Mouse (Mus musculus) heart, adult 2 months (tissue): ENCODE results near the gene Limk1. TPM values are rescaled to one million over a fixed set of nuclear protein-coding genes. Genes with fewer than 3 reads are reported as not detected.

Experiments
- DNase-seq, 2 experiments: peaks; one replicate each; pipeline ENCODE4 v3.0.0; 2021
- H3K27ac ChIP-seq: fragments of 200-600 bp; 2 replicates; pipeline ENCODE4 v1.8.1; 2022
- H3K27me3 ChIP-seq: fragments of 200-500 bp; 2 replicates; pipeline ENCODE4 v1.6.1; 2012; ENCODE audit warnings: mild to moderate bottlenecking, low read length, inconsistent platforms, mixed read lengths; ENCODE audit not compliant: control insufficient read depth, insufficient read depth
- H3K36me3 ChIP-seq: fragments of 200-500 bp; 2 replicates; pipeline ENCODE4 v1.6.1; 2012; ENCODE audit warnings: low read length, inconsistent platforms; ENCODE audit not compliant: control insufficient read depth, insufficient read depth
- H3K4me1 ChIP-seq: fragments of 200-500 bp; 2 replicates; pipeline ENCODE4 v1.6.1; 2011; ENCODE audit warnings: low read length; ENCODE audit not compliant: control insufficient read depth, insufficient read depth
- H3K4me3 ChIP-seq: fragments of 200-600 bp; 2 replicates; pipeline ENCODE4 v1.8.1; 2022
- H3K79me2 ChIP-seq: fragments of 200-500 bp; replicated peaks from 2 replicates; pipeline ENCODE4 v1.6.1; 2012; ENCODE audit warnings: mild to moderate bottlenecking, inconsistent platforms, low read length, moderate library complexity, mixed read lengths; ENCODE audit not compliant: control insufficient read depth, insufficient read depth
- H3K9ac ChIP-seq: fragments of 200-500 bp; 2 replicates; pipeline ENCODE4 v1.6.1; 2012; ENCODE audit warnings: low read depth, mild to moderate bottlenecking, control low read depth, inconsistent platforms, low read length, mixed read lengths
- CTCF ChIP-seq: fragments of 200-600 bp; IDR thresholded peaks from 2 replicates; pipeline ENCODE4 v1.8.1; 2022; ENCODE audit warnings: antibody characterized with exemption, mild to moderate bottlenecking, moderate library complexity
- EP300 ChIP-seq: fragments of 200-500 bp; IDR thresholded peaks from 2 replicates; pipeline ENCODE4 v1.6.1; 2011; ENCODE audit warnings: low read depth, low read length, control low read depth; ENCODE audit not compliant: insufficient read depth
- POLR2A ChIP-seq: fragments of 200-500 bp; IDR thresholded peaks from 2 replicates; pipeline ENCODE4 v1.6.1; 2011; ENCODE audit warnings: mild to moderate bottlenecking, low read depth, low read length, control low read depth; ENCODE audit not compliant: insufficient read depth
- WGBS: fragments of 180-500 bp; shearing (Covaris S2); methylation state at CpG from one replicate; pipeline ENCODE4 v1.1.7; 2018; 5-methylcytosine and 5-hydroxymethylcytosine counted together
- intact Hi-C: fragments of 180-260 bp; cut with DNase I; formaldehyde crosslinking; loops from one replicate; pipeline ENCODE4 v1.15.1; 2025
- polyA plus RNA-seq: library from polyadenylated mRNA; depleted of rRNA; stranded (reverse); fragments of >200 nt; gene quantifications from 2 replicates; pipeline ENCODE4 v1.2.3, GENCODE M21; 2012
- total RNA-seq, 2 experiments: library from RNA; stranded (reverse); gene quantifications; 2 replicates each; pipeline ENCODE4 v1.2.3; 2021

The Limk1 gene
- total and polyA plus RNA-seq, 3 experiments: 4.0 to 7.3 (median 5.0) TPM

DNA sequence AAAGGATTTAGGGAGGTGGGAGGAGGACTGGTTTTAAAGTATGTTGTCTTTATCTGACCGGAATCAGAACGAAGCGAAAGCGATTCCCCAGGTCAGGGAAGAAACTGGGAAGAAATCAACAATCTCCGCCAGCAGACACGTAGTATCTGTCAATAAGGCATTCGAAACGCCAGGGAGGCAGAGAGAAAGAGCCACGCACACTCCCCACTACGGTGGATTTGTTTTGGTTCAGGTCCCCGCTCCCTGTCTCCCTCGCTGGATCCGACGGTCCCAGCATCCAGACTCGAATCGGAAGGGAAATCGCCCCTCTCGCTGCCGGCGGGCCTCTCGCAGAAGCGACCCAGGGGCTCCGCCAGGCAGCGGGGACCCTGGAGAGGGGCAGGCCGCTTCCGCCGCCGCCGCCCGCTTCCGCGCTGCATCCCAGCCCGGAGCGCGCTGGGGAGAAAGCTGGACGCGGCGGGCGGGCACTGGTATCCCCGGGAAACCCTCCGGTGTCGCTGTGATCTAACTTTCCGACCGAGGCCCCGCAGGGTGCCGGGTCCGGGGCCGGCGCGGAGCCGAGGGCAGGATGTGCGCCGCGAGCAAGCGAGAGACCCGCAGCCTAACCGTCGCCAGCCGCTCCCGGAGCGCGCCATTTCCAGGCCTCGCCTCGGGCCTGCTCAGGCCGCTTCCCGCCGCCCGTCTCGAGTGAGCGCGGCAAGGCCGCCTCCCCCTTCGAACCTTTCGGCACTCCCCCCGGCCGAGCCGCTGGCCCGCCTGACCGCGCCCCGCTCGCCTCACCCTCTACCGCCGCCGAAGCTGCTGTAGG, 49.7 kb downstream of the Limk1 start:
- Histone ChIP-seq H3K4me3 (peak overlapping the region; percentile 97), H3K9ac (peak overlapping the region; percentile 97), H3K79me2 (peaks cover 9% of the 10 kb centered on the region), H3K27ac (peak overlapping the region; percentile 97), H3K4me1 (peaks cover 5% of the 10 kb centered on the region), H3K27me3 (no peaks in the 10 kb centered on the region), H3K36me3 (peaks cover 26% of the 10 kb centered on the region)
- DNase-seq: no peak
- TF ChIP-seq CTCF: no peak
- no peak for TF ChIP-seq POLR2A
- TF ChIP-seq EP300: no peak
- intact Hi-C loops: loop anchor here (2.0 kb wide), 2 partner anchors 40 to 56 kb away; no protein-coding TSS in a partner anchor
- WGBS: under 1% methylated on average over 85 of the region's 85 CpGs

DNA sequence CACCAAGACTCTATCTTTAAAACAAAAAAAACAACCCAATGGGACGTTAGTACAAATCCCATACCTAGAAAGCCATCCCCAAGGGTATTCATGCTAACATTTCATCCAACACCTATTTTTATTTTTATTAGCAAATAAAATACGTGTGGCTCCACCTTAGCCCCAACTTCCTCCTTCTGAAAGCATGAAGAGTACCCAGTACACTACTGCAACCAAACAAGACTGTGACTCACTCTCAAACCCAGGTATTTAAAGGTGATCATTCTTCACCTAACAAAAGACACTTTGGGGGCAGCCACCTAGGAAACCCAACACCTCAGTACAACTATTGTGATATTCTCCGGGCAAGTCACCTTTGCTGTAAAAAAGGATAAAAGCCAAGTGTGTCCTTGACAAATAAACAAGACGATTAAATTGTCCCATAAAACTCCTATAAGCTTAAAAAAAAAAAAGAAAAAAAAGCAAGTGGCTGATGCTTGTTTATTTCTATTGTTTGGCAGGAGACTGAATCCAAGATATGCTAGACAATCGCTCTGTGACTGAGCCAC, 50.5 kb downstream of the Limk1 start:
- Histone ChIP-seq H3K4me1 (peaks cover 8% of the 10 kb centered on the region), H3K4me3 (peak overlapping the region; percentile 97), H3K36me3 (peaks cover 26% of the 10 kb centered on the region), H3K9ac (peak overlapping the region; percentile 97), H3K79me2 (peaks cover 9% of the 10 kb centered on the region), H3K27me3 (no peaks in the 10 kb centered on the region), H3K27ac (peak overlapping the region; percentile 97)
- no peak for DNase-seq
- intact Hi-C loops: loop anchor here (2.0 kb wide), 2 partner anchors 41 to 55 kb away; no protein-coding TSS in a partner anchor
- TF ChIP-seq POLR2A: no peak
- 5% methylated on average over 5 of the region's 5 CpGs for WGBS

DNA sequence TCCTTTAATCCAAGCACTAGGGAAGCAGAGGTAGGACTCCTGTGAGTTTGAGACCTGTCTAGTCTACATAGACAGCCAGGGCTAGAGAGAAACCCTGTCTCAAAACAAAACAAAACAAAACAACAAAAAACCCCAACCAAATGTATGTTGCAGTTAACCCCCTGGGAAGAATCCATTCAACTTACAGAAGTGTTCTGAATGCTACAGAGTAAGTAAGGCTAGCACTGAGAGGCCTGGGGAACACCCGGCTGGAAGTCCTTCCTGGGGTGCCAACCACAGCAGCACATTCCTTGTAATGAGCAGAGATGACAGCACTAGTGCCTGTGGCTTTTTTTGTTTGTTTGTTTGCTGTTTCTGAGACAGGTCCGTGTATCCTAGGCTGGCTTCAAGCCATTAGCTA, 55.6 kb downstream of the Limk1 start:
- H3K4me1 ChIP-seq: peaks cover 19% of the 10 kb centered on the region
- peaks cover 32% of the 10 kb centered on the region for H3K36me3 ChIP-seq
- no peaks in the 10 kb centered on the region for H3K27me3 ChIP-seq
- no peak overlapping the region for H3K27ac ChIP-seq
- WGBS: 23% methylated on average over 2 of the region's 2 CpGs
- peaks cover 11% of the 10 kb centered on the region for H3K79me2 ChIP-seq
- no peak overlapping the region for H3K4me3 ChIP-seq
- TF ChIP-seq CTCF (no peak), EP300 (no peak), POLR2A (no peak)
- DNase-seq: no peak
- intact Hi-C loops: no loop called here
- no peak overlapping the region for H3K9ac ChIP-seq

DNA sequence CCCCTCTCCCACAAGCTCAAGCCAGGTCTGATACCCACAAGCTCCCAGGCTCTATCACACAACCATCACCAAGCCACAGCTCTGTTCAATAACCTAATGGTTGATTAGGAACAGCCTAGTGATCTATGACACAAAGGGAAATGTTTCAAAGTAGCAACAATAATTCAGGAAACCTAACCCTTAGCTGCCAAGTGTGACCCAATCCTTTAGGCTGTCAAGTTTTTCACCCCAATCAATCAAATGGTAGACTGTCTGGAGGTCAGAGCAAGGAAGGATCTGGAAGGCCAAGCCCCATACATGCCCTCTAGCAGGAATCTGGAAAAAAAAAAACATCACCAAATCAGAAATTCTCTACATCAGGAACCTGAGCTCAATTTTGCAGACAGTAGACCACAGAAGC, 57.6 kb downstream of the Limk1 start:
- no peak overlapping the region for H3K9ac ChIP-seq
- no peak for DNase-seq
- no peaks in the 10 kb centered on the region for H3K27me3 ChIP-seq
- H3K36me3 ChIP-seq: peaks cover 22% of the 10 kb centered on the region
- peaks cover 9% of the 10 kb centered on the region for H3K79me2 ChIP-seq
- intact Hi-C loops: no loop called here
- H3K4me3 ChIP-seq: no peak overlapping the region
- no peak overlapping the region for H3K27ac ChIP-seq
- peaks cover 16% of the 10 kb centered on the region for H3K4me1 ChIP-seq
- TF ChIP-seq EP300 (no peak), CTCF (no peak), POLR2A (no peak)

DNA sequence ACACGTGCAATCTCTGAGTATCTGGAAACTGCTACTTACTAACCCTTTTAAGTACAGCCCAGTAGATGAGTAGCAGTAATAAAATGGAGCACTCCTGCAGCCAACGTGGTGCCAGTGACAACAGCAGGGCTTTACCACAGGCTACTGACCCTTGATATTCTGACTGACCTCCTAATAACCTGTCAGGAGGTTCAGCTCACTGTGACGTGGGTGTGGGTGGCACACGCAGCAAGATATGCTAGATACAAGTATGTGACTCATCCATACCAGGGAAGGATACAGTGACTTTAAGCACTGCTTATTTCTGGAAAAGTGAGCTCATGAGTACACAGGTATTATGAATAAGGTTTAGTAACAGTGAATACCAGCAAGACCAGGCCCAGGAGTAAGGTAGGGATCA, 58.9 kb downstream of the Limk1 start:
- H3K27me3 ChIP-seq: no peaks in the 10 kb centered on the region
- peaks cover 13% of the 10 kb centered on the region for H3K4me1 ChIP-seq
- peaks cover 14% of the 10 kb centered on the region for H3K36me3 ChIP-seq
- 37% methylated on average over 4 of the region's 4 CpGs for WGBS
- DNase-seq: no peak
- TF ChIP-seq CTCF: no peak
- TF ChIP-seq POLR2A: no peak
- no peak for TF ChIP-seq EP300
- H3K9ac ChIP-seq: no peak overlapping the region
- no peak overlapping the region for H3K27ac ChIP-seq
- H3K79me2 ChIP-seq: peaks cover 5% of the 10 kb centered on the region
- intact Hi-C loops: no loop called here
- H3K4me3 ChIP-seq: no peak overlapping the region

DNA sequence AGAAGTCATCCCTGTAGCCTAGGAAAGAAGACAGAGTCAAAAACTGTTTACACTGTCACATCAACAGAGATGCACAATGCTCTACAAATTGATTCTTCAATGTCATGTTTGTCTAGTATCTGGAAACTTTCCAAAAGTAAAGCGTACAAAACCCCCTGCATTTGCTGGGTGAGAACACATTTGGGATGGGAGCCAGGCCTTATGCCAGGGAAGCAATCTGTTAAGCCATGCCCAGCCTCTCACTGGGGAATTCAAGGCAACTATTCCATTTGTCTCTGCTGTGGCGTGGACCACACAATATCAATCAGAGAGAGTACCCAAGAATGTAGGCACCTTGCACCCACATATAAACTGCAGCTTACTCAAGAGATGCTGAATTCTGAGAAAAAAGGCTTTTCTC, 66.3 kb downstream of the Limk1 start:
- no peak for DNase-seq
- Histone ChIP-seq H3K27ac (no peak overlapping the region), H3K4me3 (no peak overlapping the region), H3K4me1 (no peaks in the 10 kb centered on the region), H3K79me2 (no peaks in the 10 kb centered on the region), H3K36me3 (no peaks in the 10 kb centered on the region), H3K9ac (no peak overlapping the region), H3K27me3 (no peaks in the 10 kb centered on the region)
- intact Hi-C loops: no loop called here
- 77% methylated on average over 2 of the region's 2 CpGs for WGBS
- no peak for TF ChIP-seq EP300
- no peak for TF ChIP-seq POLR2A
- TF ChIP-seq CTCF: no peak
